Mouse (Mus musculus) embryonic facial prominence, embryonic 12.5 days (tissue): Measurements from ENCODE around the gene Ptpn14. TPM values are rescaled to one million over a fixed set of nuclear protein-coding genes. Genes with fewer than 3 reads are reported as not detected.
A peak's percentile ranks its signal among the peaks of the same experiment; 100 is the strongest.

Experiments
- ATAC-seq: fragments of 200-750 bp; cut with Nextera tagmentation; 2 replicates; pipeline ENCODE4 v1.8.0; 2017; ENCODE audit not compliant: insufficient number of reproducible peaks, insufficient read depth, low FRiP score, low TSS enrichment
- H3K27ac ChIP-seq: fragments of 300-500 bp; sonication (generic); 2 replicates; pipeline ENCODE4 v1.5.1; 2016; ENCODE audit warnings: mild to moderate bottlenecking
- H3K27me3 ChIP-seq: fragments of 300-500 bp; sonication (generic); 2 replicates; pipeline ENCODE4 v1.6.1; 2016; ENCODE audit warnings: mild to moderate bottlenecking, moderate library complexity
- H3K36me3 ChIP-seq: fragments of 300-500 bp; sonication (generic); 2 replicates; pipeline ENCODE4 v1.6.1; 2016; ENCODE audit warnings: mild to moderate bottlenecking
- H3K4me1 ChIP-seq: fragments of 300-500 bp; sonication (generic); 2 replicates; pipeline ENCODE4 v1.6.1; 2016
- H3K4me2 ChIP-seq: fragments of 300-500 bp; sonication (generic); replicated peaks from 2 replicates; pipeline ENCODE4 v1.6.1; 2016; ENCODE audit warnings: mild to moderate bottlenecking, moderate library complexity
- H3K4me3 ChIP-seq: fragments of 300-500 bp; sonication (generic); 2 replicates; pipeline ENCODE4 v1.5.1; 2016; ENCODE audit warnings: mild to moderate bottlenecking
- H3K9ac ChIP-seq: fragments of 300-500 bp; sonication (generic); 2 replicates; pipeline ENCODE4 v1.6.1; 2016; ENCODE audit warnings: mild to moderate bottlenecking, moderate library complexity
- H3K9me3 ChIP-seq: fragments of 300-500 bp; sonication (generic); 2 replicates; pipeline ENCODE4 v1.6.1; 2016; ENCODE audit warnings: mild to moderate bottlenecking, moderate library complexity
- WGBS: fragments of 180-500 bp; shearing (Covaris S2); methylation state at CpG from one replicate; pipeline ENCODE4 v1.1.7; 2016; 5-methylcytosine and 5-hydroxymethylcytosine counted together
- polyA plus RNA-seq: library from polyadenylated mRNA; unstranded; fragments of >200 nt; fragmentation: Nextera tagmentation; extraction: Ambion mirVana; gene quantifications from 2 replicates; pipeline ENCODE4 v1.2.1, GENCODE M21; 2016

The Ptpn14 gene
- polyA plus RNA-seq, 1 experiment from 2014 or later, result 11.2 TPM

DNA sequence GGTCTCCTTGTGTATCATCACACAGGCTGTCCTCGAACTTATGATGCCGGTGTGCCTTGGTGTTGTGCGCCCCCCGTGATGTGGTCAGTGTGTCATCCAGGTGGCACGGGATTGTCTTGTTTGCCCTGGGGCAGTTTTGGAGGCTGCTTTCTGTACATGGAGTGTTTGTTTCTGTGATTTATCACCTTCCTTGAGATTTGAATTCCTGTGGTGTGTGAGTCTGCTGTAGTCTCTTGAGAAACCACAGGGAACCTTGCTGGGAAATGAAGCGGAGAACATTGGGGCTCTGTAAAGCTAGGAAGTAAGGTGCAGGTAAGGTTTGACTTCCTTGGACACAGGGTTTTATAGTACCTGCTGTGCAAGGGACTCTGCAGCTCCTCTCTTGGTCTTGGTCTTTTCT, 49.1 kb downstream of the Ptpn14 start:
- peaks cover 29% of the 10 kb centered on the region for H3K4me1 ChIP-seq
- H3K4me2 ChIP-seq, result no peak overlapping the region
- no peaks in the 10 kb centered on the region for H3K27me3 ChIP-seq
- H3K36me3 ChIP-seq, result no peaks in the 10 kb centered on the region
- H3K27ac ChIP-seq, result no peak overlapping the region
- ATAC-seq, result no peak
- no peak overlapping the region for H3K4me3 ChIP-seq
- WGBS, result 78% methylated on average over 6 of the region's 6 CpGs
- no peaks in the 10 kb centered on the region for H3K9me3 ChIP-seq
- no peak overlapping the region for H3K9ac ChIP-seq

DNA sequence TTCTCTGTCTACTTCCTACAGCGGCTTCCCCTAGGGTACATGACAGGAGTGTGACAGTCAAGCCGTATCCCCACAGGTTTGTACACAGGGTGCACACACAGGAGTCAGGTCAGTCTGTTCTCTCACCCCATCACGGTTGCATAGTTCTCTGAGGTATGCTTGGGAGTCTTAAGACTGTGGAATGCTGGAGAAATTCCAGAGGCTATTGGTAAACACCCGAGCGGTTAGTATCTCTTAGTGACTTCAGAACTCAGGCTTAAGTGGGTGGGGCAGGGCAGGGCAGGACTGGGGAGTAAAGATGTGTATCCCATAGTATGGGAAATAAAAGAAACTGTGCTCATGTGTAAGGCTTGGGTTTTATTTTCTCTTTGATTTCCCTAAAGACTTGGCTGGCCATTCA, 50.3 kb downstream of the Ptpn14 start:
- no peak for ATAC-seq
- H3K9ac ChIP-seq, result no peak overlapping the region
- no peak overlapping the region for H3K4me2 ChIP-seq
- 0 out of 2 replicates have a peak overlapping the region, but pooled peaks have one; percentile 0 for H3K27ac ChIP-seq
- 53% methylated on average over 5 of the region's 5 CpGs for WGBS
- H3K36me3 ChIP-seq, result no peaks in the 10 kb centered on the region
- H3K9me3 ChIP-seq, result no peaks in the 10 kb centered on the region
- no peaks in the 10 kb centered on the region for H3K27me3 ChIP-seq
- no peak overlapping the region for H3K4me3 ChIP-seq
- H3K4me1 ChIP-seq, result peaks cover 29% of the 10 kb centered on the region

DNA sequence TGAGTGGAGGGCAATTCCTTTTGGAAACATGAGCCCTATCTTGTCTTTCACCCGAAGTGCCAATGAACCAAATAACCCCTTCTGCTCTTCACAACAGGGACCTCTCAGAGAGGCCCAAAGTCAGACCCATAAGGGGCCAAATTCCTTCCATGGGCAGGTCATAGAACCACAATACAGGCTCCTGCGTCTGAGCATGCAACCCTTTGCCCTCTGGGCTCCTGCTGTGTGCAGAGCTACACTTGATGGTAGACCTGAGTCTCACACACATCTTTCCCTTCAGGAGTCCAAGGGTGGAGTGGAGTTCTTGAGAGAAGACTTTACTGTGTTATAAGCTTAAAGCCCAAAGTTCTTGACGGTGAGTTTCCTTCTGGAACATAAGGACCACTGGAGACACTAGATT, 51.2 kb downstream of the Ptpn14 start:
- 60% methylated on average over 3 of the region's 3 CpGs for WGBS
- Histone ChIP-seq H3K4me2 (no peak overlapping the region), H3K4me3 (no peak overlapping the region), H3K9me3 (no peaks in the 10 kb centered on the region), H3K4me1 (peaks cover 29% of the 10 kb centered on the region), H3K27me3 (no peaks in the 10 kb centered on the region), H3K9ac (no peak overlapping the region), H3K36me3 (no peaks in the 10 kb centered on the region), H3K27ac (no peak overlapping the region)
- ATAC-seq, result no peak

DNA sequence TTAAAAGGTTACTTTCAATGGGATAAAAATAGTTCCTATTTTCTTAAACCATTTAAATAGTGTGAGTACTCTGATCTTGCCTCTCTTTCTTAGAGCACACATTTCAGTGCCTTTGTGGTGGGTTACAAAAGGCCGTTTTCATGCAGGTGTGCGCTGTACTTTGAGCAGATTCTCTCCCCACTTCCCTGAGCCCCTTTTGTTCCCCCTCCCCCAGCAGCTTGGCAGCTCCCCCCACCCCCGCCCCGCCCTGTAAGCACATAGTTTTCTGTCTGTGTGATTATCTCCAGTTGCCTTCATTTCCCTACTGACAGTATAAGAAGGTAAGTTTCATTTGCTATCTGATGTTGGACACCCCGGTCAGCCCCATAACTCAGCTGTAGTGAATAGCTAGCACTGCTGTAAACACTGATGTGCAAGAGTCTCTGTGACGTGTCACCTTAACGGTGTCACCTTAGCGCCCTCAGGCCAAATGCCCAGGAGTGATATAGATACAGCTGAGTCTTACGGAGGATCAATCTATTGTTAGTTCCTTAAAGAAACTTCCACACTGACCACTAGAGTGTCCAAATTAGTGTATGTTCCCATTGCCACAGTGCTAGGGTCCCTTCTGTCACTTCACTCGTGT, 53.8 kb downstream of the Ptpn14 start:
- 68% methylated on average over 10 of the region's 10 CpGs for WGBS
- no peak for ATAC-seq
- no peak overlapping the region for H3K27ac ChIP-seq
- no peaks in the 10 kb centered on the region for H3K36me3 ChIP-seq
- no peak overlapping the region for H3K4me2 ChIP-seq
- H3K4me3 ChIP-seq, result no peak overlapping the region
- peaks cover 37% of the 10 kb centered on the region for H3K4me1 ChIP-seq
- no peak overlapping the region for H3K9ac ChIP-seq
- no peaks in the 10 kb centered on the region for H3K27me3 ChIP-seq
- no peaks in the 10 kb centered on the region for H3K9me3 ChIP-seq

DNA sequence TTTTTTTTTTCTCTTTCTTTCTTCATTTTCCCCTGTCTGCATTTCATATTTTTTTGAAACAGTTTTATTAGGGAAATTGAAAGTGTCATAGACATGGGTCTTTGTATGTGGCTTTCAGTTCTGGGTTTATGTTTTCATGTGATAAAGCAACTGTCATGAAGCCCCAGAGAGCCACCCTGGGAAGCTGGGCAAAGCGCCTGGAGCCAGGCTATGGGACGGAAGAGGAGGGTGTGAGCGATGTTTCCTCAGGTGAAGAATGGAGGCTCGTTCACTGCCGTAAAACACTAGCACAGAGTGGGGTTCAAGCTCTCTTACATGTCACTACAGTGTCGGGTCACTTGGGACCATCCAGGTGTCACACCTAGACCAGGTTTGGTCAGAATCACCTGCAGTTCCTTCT, 54.6 kb downstream of the Ptpn14 start:
- no peak for ATAC-seq
- WGBS, result 92% methylated on average over 6 of the region's 6 CpGs
- Histone ChIP-seq H3K27me3 (no peaks in the 10 kb centered on the region), H3K9ac (no peak overlapping the region), H3K4me2 (no peak overlapping the region), H3K9me3 (no peaks in the 10 kb centered on the region), H3K4me3 (no peak overlapping the region), H3K4me1 (peaks cover 41% of the 10 kb centered on the region), H3K36me3 (no peaks in the 10 kb centered on the region), H3K27ac (no peak overlapping the region)

DNA sequence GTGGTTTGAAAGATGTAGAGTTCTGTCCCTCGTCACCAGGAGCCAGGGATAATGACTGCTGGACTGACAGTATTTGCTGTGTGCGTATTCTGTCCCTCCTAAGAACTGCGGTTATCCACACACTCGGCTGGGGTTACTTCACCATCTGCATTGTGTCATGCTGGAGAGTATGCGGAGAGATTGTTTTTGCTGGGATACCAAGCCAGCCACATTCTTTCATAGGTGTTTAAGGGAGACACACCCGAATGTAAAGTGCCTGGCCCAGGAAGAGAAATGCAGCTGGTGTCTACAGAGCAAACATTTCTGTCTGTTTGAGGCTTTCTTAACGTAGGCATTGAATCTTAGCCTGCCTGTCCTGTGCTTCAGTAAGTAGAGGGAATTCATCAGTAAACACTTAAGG, 56.4 kb downstream of the Ptpn14 start:
- no peaks in the 10 kb centered on the region for H3K36me3 ChIP-seq
- H3K4me3 ChIP-seq, result no peak overlapping the region
- H3K9ac ChIP-seq, result no peak overlapping the region
- no peaks in the 10 kb centered on the region for H3K27me3 ChIP-seq
- peaks cover 27% of the 10 kb centered on the region; the same call in 1 of the 2 replicates for H3K4me1 ChIP-seq
- H3K27ac ChIP-seq, result no peak overlapping the region; the same call in 1 of the 2 replicates
- no peak for ATAC-seq
- no peak overlapping the region for H3K4me2 ChIP-seq
- no peaks in the 10 kb centered on the region for H3K9me3 ChIP-seq
- 68% methylated on average over 7 of the region's 7 CpGs for WGBS

DNA sequence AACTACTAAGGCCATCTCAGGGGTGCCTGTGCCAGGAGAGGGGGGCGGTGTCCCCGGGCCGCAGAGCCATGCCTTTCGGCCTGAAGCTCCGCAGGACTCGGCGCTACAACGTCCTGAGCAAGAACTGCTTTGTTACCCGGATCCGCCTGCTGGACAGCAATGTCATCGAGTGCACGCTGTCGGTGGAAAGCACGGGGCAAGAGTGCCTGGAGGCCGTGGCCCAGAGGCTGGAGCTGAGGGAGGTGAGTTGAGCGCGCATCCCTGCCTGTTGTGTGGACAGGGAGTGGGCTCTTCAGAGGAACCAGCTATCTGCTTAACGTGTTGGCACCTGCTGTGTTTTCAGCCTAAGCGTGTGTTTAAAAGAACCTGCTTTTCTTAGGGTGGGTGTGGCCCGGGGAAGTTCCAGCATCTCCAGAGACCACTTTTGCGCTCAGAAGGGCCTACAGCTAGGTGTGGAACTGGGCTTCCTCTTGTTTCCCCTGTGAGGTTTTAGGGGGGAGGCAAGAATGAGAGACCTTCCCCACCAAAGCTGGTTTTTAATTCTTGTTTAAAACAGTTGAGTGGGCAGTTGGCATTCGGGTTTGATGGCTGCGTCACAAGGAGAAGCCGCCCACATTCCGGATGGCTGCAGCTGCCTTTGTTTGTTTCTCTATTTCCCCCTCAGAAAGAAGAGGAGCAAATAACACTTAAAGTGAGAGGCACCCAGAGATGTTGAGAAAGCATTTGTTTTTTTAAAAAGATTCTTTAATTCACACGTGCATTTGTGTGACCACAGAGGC, 58.8 kb downstream of the Ptpn14 start:
- no peak overlapping the region for H3K9ac ChIP-seq
- 62% methylated on average over 26 of the region's 26 CpGs for WGBS
- no peaks in the 10 kb centered on the region for H3K27me3 ChIP-seq
- no peak for ATAC-seq
- no peak overlapping the region for H3K4me3 ChIP-seq
- no peak overlapping the region for H3K27ac ChIP-seq
- H3K4me1 ChIP-seq, result peaks cover 27% of the 10 kb centered on the region; the same call in 1 of the 2 replicates
- no peaks in the 10 kb centered on the region for H3K9me3 ChIP-seq
- no peak overlapping the region for H3K4me2 ChIP-seq
- no peaks in the 10 kb centered on the region for H3K36me3 ChIP-seq

DNA sequence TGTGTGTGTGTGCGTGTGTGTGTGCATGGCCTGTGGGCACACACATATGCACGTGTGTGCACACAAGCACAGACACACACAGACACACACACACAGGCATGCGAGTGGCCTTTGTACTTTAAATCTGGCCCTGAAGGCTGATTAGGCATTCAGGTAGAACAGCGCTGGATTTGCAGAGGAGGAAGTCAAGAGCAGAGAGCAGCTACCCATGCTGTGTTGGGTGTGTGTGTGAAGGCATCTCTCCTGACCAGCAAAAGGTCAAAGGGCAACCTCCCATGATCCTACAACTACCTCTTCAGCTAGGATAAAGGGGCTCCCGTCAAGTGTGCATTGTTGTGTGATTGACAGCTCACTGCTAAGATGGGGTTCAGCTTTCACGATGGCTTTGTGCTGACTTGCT, 61.5 kb downstream of the Ptpn14 start:
- Histone ChIP-seq H3K36me3 (no peaks in the 10 kb centered on the region), H3K4me2 (no peak overlapping the region), H3K9me3 (no peaks in the 10 kb centered on the region), H3K27me3 (no peaks in the 10 kb centered on the region), H3K9ac (no peak overlapping the region), H3K4me3 (no peak overlapping the region), H3K27ac (no peak overlapping the region), H3K4me1 (peaks cover 30% of the 10 kb centered on the region; the same call in 1 of the 2 replicates)
- 60% methylated on average over 6 of the region's 6 CpGs for WGBS
- ATAC-seq, result no peak

DNA sequence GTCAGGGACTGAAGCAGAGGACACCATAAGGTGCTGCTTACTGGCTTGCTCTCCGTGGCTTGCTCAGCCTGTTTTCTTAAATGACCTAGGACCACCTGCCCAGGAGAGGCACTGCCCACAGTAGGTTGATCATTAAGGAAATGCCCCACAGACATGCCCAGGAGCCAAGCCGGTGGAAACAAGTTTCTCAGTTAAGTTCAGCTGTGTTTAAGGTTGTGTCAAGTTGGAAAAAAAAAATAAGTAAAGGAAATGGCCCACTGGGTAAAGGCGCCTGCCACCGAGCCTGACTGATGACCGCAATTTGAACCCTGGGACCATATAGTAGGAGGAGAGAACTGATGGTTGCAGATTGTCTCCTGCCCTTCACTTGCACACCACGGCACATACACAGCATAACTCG, 62.6 kb downstream of the Ptpn14 start:
- H3K4me3 ChIP-seq, result no peak overlapping the region
- no peak overlapping the region for H3K27ac ChIP-seq
- no peak overlapping the region for H3K9ac ChIP-seq
- H3K4me1 ChIP-seq, result peaks cover 29% of the 10 kb centered on the region; the same call in 1 of the 2 replicates
- no peak for ATAC-seq
- no peaks in the 10 kb centered on the region for H3K36me3 ChIP-seq
- WGBS, result 64% methylated on average over 7 of the region's 7 CpGs
- no peaks in the 10 kb centered on the region for H3K9me3 ChIP-seq
- no peaks in the 10 kb centered on the region for H3K27me3 ChIP-seq
- H3K4me2 ChIP-seq, result no peak overlapping the region

DNA sequence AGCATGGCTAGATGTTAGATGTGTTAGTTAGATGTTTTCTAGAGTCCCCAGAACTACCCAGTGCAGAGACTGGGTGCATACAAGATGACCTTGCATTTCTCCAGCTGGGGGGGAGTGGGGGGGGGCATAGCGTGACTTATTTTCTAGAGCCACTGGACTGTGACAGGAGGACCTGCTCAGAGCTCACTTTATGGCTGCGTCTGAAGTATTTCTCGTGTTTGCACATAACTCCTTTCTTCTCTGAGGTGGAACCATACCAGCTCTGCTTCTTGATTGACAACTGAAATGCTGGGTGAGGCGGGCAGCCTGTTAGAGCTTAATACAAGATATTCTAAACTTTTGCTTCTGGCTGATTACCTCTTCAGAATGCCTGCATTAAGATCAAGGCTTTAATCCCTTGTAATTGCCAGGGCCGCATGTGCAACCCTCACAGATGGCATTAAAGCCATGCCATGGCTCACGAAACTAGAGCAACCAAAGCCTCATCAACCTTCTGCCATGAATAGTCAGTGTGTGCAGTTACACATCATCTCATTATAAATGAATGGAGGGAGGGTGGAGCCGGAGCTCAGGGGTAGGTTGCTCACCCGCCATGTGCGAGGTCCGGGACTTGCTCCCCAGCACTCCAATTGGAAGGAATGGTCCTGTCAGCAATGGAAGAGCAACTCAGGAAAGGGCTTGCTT, 63.6 kb downstream of the Ptpn14 start:
- Histone ChIP-seq H3K9ac (no peak overlapping the region), H3K9me3 (no peaks in the 10 kb centered on the region), H3K4me3 (no peak overlapping the region), H3K4me2 (no peak overlapping the region), H3K4me1 (peaks cover 25% of the 10 kb centered on the region; the same call in 1 of the 2 replicates), H3K27ac (no peak overlapping the region), H3K36me3 (no peaks in the 10 kb centered on the region), H3K27me3 (no peaks in the 10 kb centered on the region)
- WGBS, result 72% methylated on average over 10 of the region's 10 CpGs
- ATAC-seq, result 0 out of 2 replicates have a peak, but pooled peaks have one; percentile 48

DNA sequence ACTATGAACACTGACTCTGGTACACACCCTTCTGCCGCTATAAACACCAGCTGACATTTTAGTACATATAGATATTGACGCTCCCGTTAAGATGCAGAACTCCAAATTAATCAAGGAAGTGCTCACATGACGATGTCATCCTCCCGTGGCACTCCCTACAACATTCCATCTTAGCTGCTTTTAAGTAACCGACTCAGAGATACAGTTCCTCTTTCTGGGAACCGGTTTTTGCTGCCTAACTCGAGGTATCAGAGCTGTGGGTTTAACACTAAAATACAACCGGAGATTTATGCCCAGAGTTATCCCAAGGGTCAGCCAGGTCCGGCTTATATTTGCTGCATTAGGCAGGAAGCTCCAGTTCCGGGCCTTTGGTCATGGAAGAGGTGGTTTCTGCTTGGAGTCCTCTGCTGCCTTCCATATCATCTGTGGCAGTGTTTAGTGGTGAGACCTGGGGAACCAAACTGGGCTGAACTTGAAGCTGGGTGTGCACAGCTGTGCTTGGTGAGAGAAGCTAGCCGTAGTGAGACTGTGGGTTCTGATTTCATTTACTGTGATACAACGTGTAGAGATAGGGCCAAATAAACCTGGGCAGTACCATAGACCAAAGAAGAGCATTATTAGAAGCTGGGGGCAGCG, 64.6 kb downstream of the Ptpn14 start:
- H3K36me3 ChIP-seq, result no peaks in the 10 kb centered on the region
- no peak for ATAC-seq
- no peak overlapping the region for H3K27ac ChIP-seq
- 87% methylated on average over 14 of the region's 14 CpGs for WGBS
- H3K4me2 ChIP-seq, result no peak overlapping the region
- no peaks in the 10 kb centered on the region for H3K9me3 ChIP-seq
- no peaks in the 10 kb centered on the region for H3K27me3 ChIP-seq
- H3K9ac ChIP-seq, result no peak overlapping the region
- H3K4me3 ChIP-seq, result no peak overlapping the region
- H3K4me1 ChIP-seq, result peaks cover 22% of the 10 kb centered on the region; the same call in 1 of the 2 replicates
